Mouse (Mus musculus): ENCODE results near the gene Prg3.

- no peak for TF ChIP-seq CTCF (IDR thresholded peaks at IDR 0.05)
- no peak for TF ChIP-seq POLR2A (IDR thresholded peaks at IDR 0.05; ENCODE audit: insufficient read depth, low read depth, low read length)
- TF ChIP-seq EP300 (IDR thresholded peaks at IDR 0.05; ENCODE audit: insufficient read depth, low read depth, low read length): no peak
Observed at GRCm38 (mm10) chr2:84947154-84947771, 40.8 kb upstream of the Prg3 start.

All from heart, adult 2 months (tissue).